Mouse (Mus musculus): ENCODE results near the gene Ccl27a.

Ccl27a gene

GRCm38 (mm10) chr4:41754797-41755337, 19.2 kb downstream of the Ccl27a start, which contains the start of gene Galt:
Galt (plus strand) TSS chr4:41755228.
- DNase-seq: no peak

DNA sequence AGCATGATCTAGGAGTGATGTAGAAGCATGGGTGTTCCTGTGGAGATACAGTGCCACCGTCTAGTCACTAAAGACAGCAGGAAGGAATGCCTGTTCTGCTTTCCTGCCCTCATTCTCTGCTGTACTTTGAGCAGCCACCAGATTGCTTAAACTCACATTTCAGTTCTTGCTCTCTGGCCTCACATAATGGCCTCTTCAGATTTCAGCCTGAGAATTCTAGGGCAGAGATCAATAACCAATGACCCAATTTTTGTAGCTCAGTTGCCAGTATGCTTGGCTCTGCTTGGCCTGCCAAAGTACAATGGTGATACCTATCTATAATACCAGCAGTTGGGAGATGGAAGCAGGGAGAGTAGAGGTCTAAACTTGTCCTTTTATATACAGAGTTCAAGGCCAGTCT, 29.0 kb downstream of the Ccl27a start:
- no peak for DNase-seq

DNA sequence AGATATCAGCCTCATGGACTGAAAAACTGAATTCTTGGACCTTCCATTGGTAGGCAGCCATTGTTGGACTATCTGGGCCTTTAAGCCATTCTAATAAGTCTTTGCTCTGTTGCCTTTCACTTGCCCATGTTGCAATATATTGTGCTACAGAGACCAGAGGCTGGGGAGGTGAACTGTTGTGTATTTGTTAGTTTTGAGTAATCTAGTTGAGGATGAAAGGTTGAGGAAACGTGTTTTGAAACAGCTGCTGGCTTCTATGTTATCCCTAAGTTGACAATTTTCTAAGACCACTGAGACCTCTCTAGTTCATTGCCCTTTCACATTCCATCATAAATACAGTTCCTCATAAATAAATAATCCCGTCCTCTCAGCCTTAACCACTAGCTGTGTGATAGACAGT, 29.9 kb downstream of the Ccl27a start:
- no peak for DNase-seq

DNA sequence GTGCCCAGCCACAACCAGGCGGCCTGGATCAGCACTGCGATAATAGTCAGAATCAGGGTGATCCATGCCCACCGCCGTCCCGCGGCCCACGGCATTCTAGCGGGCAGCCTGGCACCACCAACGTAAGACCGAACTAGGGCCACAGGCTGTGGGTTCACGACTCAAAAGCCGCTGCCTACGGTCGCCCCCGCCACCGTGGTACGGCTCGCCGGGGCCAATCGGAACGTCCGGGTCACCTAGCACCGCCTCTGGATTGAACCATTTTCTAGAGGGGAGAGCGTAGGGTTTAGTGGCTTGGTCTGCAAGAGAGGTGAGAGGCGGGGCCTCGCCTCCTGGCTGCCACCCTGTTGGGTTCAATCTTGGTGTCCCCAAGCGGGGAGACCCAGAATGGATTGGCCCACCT, 32.9 kb downstream of the Ccl27a start:
- DNase-seq: peak; percentile 95

- DNase-seq: no peak
Observed at GRCm38 (mm10) chr4:41740380-41741157, 33.5 kb downstream of the Ccl27a start.

- DNase-seq: no peak
Observed at GRCm38 (mm10) chr4:41739260-41739659, 34.8 kb downstream of the Ccl27a start.

- no peak for DNase-seq
Observed at GRCm38 (mm10) chr4:41738256-41738603, 35.8 kb downstream of the Ccl27a start.

- peak; percentile 80 for DNase-seq
Observed at GRCm38 (mm10) chr4:41737602-41738255, 36.3 kb downstream of the Ccl27a start.

DNA sequence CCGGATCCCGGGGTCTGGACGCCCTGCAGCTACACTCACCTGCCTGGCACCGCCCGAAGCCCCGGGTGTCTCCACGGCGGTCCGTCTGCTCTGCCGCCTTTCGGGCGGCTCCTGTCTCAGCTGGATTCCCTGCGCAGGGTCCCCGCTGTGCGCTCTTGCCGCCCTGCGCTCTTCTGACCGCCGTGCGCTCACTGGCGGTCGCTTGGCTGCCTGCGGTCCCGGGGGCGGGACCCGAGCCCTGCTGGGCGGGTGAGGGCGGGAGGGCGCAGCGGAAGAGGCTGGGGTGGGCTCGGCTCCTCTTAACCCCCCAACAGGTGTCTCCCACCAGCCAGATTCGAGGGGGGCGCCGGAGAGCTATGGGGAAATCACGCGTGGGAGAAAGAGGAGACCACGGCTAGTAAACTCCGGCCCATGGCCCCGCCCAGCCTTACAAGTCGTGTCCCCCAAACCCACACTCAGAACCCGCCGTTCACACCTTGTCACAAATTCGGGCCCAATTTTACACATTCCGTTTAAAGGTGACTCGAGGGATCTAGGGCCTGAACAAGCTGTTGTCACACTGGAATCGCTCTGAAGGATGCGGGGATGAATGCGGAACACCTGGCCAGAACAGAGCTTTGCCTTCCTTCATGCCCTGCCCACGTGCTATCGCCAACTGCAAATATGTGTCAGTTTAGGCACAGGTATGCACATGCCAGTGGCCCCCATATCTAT, 42.8 kb downstream of the Ccl27a start, which contains the start of gene Arid3c:
Arid3c (minus strand) TSS at position 91 of the 714 bp plus-strand sequence.
- DNase-seq: no peak

- no peak for DNase-seq
Observed at GRCm38 (mm10) chr4:41726826-41727621, 47.0 kb downstream of the Ccl27a start.

DNA sequence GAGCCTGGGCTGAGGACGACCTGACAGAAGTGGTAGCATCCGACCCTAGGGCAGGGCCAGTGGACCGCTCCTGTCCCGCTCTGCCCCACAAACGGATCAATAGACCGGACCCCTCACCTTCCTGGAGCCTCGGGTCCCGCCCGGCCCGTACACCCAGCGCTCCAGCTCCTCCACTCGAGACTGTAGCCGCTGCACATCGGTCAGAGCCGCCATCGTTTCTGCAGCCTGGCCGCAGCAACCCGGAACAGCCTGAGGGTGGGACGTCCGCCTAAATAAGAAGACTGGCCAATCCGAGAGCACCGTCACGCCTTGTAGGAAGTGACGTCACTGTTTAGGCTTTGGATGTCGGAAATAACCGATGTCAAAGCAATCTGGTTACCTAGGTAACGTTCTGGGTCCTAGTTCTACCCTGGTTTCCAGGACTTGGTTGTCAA, 51.1 kb downstream of the Ccl27a start, which contains the start of gene Dctn3:
Dctn3 (minus strand) TSS at position 253 of the 434 bp plus-strand sequence.
- peak; percentile 90 for DNase-seq

Measured in kidney, adult 18-20 months (tissue).